Mouse (Mus musculus): Measurements from ENCODE around the gene Gm9964. TPM values are rescaled to one million over a fixed set of nuclear protein-coding genes. Genes with fewer than 3 reads are reported as not detected.

The Gm9964 gene
- polyA plus RNA-seq, 1 experiment from 2014 or later, result 0.20 TPM

- DNase-seq (ENCODE audit: low spot score), result peak; percentile 57
Observed at GRCm38 (mm10) chr11:79253542-79254390, 42.9 kb downstream of the Gm9964 start.

- DNase-seq (ENCODE audit: low spot score), result peak; percentile 30
Observed at GRCm38 (mm10) chr11:79252881-79253541, 43.7 kb downstream of the Gm9964 start.

Other genes with a start within 250 kb of the Gm9964 start
- gene Ksr1, start 150.5 kb downstream of the Gm9964 start, polyA plus RNA-seq (2015; fragmentation: Nextera tagmentation; extraction: Ambion mirVana), result 2.7 and 2.8 TPM in 2 replicates
- 116 and 122 TPM in 2 replicates for gene Wsb1, start 42.2 kb downstream of the Gm9964 start, polyA plus RNA-seq (2015; fragmentation: Nextera tagmentation; extraction: Ambion mirVana)
- gene Nf1, start 42.8 kb upstream of the Gm9964 start, polyA plus RNA-seq (2015; fragmentation: Nextera tagmentation; extraction: Ambion mirVana), result 3.3 and 4.7 TPM in 2 replicates
- gene Omg, start 207.2 kb upstream of the Gm9964 start, polyA plus RNA-seq (2015; fragmentation: Nextera tagmentation; extraction: Ambion mirVana), result 0.19 and 0.25 TPM in 2 replicates
- gene Evi2b, start 226.9 kb upstream of the Gm9964 start, polyA plus RNA-seq (2015; fragmentation: Nextera tagmentation; extraction: Ambion mirVana), result 17.7 and 22.7 TPM in 2 replicates
- gene Evi2, start 233.7 kb upstream of the Gm9964 start, polyA plus RNA-seq (2015; fragmentation: Nextera tagmentation; extraction: Ambion mirVana), result 1.7 and 2.4 TPM in 2 replicates
- 11.1 and 11.7 TPM in 2 replicates for gene Evi2a, start 233.7 kb upstream of the Gm9964 start, polyA plus RNA-seq (2015; fragmentation: Nextera tagmentation; extraction: Ambion mirVana)